Mouse (Mus musculus) myocyte (in vitro differentiated cells): ENCODE data around the gene Eif3l.

Experiments used
- CEBPB ChIP-seq: IDR thresholded peaks from 2 replicates; pipeline ENCODE4 v1.6.1; 2011; ENCODE audit warnings: mild to moderate bottlenecking, moderate library complexity; ENCODE audit not compliant: poor library complexity, insufficient read depth, severe bottlenecking
- E2F4 ChIP-seq: IDR thresholded peaks from one replicate; pipeline ENCODE4 v1.6.1; 2011; ENCODE audit warnings: mild to moderate bottlenecking, control low read depth, moderate library complexity; ENCODE audit not compliant: insufficient read depth
- POLR2A ChIP-seq: IDR thresholded peaks from one replicate; pipeline ENCODE4 v1.6.1; 2011; ENCODE audit warnings: low read depth, mild to moderate bottlenecking, control low read depth, moderate library complexity; ENCODE audit not compliant: insufficient read length
- POLR2AphosphoS2 ChIP-seq: IDR thresholded peaks from one replicate; pipeline ENCODE4 v1.6.1; 2011; ENCODE audit warnings: low read depth, control low read depth; ENCODE audit not compliant: insufficient read length

- TF ChIP-seq POLR2AphosphoS2 = no peak
- no peak for TF ChIP-seq POLR2A
- no peak for TF ChIP-seq CEBPB
- TF ChIP-seq E2F4 = no peak
These were observed 26.6 kb downstream of the Eif3l start for GRCm38 (mm10) chr15:79101531-79101930.
